Mouse (Mus musculus): ENCODE results near the gene Sp9. TPM values are rescaled to one million over a fixed set of nuclear protein-coding genes. Genes with fewer than 3 reads are reported as not detected.

Sp9 gene
- total RNA-seq, 2 experiments from 2014 or later = not detected

DNA sequence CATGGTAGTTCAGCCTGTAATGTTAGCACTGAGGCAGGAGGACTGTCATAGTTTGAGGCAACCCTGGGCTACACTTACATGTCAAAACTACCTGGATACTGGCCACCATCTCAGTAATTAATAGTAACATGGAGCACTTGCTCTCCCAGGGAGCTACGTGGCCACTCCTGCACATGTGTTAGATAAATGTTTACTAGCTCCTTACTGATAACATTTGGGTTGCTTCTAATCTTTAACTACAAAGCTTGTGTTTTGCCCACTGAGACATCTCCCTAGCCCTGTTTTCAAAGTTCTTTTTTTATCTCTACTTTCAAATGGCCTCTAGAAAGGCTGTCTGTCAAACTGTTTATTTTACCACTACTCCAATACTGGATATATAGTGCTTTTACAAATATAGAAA lies 30.3 kb downstream of the Sp9 start:
- ATAC-seq (replicated peaks; ENCODE audit: poor library complexity, severe bottlenecking) = no peak

DNA sequence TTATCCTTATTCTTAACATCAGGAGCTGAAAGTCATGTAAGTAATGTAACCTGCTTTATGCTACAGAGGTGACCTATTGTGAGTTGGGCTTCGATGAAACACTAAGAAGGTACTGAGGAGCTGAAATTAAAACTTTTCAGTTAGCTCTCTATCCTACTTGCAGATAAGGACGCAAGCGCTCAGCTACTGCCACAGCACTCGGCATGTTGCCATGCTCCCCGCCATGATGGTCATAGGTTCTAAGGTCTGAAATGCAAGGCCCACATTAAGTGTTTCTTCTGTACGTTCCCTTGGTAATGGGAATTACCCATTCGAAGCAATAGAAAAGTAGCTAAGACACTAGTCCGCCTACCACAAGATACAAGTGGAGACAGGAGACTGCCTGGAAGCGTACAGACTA lies 31.0 kb downstream of the Sp9 start:
- no peak for ATAC-seq (replicated peaks; ENCODE audit: poor library complexity, severe bottlenecking)

DNA sequence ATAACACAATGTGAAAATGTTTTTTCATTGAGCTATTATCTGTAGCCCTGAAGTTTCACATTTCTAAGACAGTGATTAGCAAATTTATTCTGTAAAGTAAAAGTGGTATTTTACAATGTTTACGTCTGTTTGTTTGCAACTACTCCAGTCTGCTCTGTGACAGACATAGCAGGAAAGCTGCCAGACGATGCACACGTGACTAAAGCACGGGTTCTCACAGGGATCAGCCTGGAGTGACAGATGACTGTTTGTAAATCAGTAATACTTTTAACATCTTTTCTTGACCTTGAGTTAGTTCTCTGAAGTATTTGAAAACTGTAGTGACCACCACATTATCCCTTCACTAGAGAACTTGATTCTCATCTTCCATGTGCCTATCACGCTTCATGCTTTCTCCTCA lies 32.8 kb downstream of the Sp9 start:
- no peak for ATAC-seq (replicated peaks; ENCODE audit: poor library complexity, severe bottlenecking)

DNA sequence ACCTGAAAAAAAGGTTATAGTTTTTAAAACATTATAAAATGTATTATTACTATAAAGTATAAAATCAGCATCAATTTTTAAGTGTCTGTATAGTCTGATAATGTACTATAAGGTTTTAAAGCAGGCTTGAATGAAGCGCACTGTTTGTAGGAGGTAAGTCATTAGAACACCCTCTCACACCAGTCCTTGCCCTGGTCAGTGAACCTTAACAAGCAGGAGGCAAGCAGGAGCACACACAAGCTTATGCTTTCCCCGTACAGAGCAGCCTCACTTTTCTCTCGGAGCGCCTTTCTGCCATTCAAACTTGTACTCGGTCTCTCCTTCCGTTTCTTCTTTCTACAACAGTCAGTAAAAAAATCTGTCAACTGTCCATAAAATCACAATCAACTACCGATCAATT lies 34.3 kb downstream of the Sp9 start:
- no peak for ATAC-seq (replicated peaks; ENCODE audit: poor library complexity, severe bottlenecking)

DNA sequence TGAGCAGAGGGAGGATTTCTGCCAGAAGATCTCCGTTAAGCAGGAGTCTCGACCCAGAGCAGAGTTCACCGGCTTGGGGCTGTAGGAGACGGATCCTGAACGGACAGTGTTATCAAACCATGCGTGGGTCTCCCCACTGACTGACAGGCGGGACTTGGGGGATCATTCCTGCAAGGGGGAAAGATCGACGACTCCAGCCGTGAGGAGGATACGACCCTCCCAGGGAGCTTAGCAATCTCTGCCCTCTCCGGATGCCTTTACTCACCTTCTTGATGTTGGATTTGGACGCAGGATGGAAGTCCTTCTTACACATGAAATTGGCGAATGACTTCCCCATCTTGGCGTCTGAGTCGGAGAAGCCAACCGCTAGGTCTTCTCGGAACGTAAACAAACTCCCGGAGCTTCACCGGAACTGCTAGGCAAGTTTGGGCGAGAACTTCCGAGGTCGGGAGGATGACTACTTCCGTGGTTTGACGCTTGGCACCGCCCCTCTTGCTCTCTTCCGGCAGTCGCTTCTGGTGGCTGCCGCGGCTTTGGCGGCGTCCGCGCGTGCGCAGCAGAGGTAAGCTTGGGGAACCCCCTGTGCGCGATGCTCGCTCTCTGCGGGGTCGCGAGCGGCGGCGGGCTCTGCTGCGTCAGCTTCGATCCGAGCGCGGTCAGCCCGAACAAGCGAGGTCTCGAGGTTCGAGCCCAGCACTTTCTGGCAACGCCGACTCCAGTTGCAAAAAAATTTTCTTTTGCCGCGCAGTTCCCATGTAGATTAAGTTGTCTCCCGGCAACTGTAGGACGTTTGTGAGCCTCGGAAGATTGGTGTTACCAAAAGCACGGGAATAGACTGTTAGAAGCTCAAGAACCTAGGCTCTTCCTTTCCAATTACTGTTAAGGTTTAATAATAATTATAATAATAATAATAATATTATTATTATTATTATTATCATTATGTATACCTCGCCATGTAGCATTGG lies 40.7 kb downstream of the Sp9 start, which contains the start of the genes Scrn3 and Cir1:
TSS of gene Scrn3 (plus strand) at position 450 of the 965 bp plus-strand sequence.
TSS of gene Cir1 (minus strand) at position 550 of the 965 bp plus-strand sequence.
- peak; percentile 98 for ATAC-seq (replicated peaks; ENCODE audit: poor library complexity, severe bottlenecking)

DNA sequence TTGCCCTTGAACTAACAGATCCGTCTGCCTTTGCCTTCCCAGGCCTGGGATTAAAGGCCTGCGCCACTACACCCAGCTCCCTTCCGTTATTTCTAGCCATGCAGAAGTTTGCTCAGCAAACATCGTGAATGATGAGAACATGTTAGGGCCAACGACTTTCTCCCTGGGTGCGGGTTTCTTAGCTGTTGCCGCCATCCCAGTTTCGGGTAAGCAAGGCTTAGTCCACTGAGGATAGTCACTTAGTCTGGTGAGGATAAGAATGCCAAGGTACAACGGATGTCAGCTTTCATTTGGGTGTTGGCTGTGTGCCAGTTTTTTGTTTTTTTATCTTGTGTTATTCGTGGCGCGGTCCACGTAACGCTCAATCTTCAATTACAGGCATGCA lies 41.4 kb downstream of the Sp9 start:
- no peak for ATAC-seq (replicated peaks; ENCODE audit: poor library complexity, severe bottlenecking)

DNA sequence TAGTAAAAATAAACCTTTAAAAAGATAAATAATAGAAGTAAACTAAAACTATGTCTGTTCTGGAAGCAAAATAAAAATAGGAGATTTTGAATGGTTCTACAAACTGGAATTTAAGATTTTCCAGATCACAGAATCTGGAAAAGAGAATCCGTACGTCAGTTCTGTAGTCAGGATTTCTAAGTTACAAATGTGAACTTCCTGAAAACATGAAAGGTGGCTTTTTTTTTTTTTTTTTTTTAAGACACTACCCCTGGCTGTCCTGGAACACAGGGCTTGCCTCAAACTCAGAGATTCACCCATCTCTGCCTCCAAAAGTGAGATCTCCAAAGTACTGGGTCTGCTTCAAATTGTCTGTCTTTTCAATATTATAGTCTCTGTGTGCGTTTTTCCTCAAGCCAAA lies 42.6 kb downstream of the Sp9 start:
- no peak for ATAC-seq (replicated peaks; ENCODE audit: poor library complexity, severe bottlenecking)

DNA sequence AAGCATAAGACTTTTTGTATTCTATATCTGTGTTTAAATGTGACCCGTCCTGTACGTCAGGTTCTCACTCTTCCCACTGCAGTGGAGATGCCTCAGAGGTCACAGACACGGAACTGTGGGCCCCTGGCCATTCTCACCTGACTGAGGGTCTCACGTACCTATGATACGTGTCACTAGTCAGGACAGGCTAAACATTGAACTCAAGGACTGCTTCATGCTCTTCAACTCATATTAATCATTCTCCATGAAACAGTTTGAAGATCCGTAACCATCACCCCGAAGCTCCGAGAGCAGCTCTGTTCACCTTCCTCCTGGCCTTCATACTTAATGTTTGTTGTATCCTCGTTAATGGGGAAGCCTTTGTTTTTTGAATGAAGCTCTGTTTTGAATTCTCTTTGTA lies 45.7 kb downstream of the Sp9 start:
- no peak for ATAC-seq (replicated peaks; ENCODE audit: poor library complexity, severe bottlenecking)

DNA sequence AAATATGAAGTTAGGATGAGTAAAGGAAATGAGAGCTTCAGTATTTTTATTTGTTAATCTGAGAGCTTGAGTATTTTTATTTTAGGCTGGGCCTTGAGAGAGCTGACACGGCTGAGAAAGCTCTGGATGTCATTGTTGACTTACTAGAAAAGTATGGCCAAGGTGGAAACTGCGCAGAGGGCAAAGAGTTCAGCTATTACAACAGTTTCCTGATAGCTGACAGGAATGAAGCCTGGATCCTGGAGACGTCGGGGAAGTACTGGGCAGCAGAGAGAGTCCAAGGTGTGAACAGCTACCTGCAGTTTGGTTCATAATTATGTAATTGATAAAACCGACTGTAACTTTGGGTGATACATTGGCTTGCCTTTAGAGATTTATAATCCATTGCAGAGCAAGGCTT lies 47.5 kb downstream of the Sp9 start:
- no peak for ATAC-seq (replicated peaks; ENCODE audit: poor library complexity, severe bottlenecking)

DNA sequence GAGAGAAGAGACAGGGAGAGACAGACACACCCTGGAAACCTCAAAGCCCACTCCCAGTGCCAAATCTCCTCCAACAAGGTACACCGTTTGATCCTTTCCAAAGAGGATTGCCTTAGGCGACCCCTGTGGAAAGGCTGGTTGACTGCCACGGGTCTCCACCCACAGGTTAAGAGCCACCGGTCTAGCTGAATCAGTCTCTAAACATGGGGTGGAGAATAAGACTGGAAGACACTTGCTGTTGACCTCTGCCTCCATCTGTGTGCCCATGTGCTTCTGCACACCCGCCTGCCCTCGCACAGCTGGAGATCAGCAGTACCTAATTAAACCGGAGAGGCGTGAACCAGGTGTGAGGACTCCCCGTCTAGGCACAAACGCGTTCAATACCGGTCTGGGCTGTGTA lies 51.3 kb downstream of the Sp9 start:
- no peak for ATAC-seq (replicated peaks; ENCODE audit: poor library complexity, severe bottlenecking)

DNA sequence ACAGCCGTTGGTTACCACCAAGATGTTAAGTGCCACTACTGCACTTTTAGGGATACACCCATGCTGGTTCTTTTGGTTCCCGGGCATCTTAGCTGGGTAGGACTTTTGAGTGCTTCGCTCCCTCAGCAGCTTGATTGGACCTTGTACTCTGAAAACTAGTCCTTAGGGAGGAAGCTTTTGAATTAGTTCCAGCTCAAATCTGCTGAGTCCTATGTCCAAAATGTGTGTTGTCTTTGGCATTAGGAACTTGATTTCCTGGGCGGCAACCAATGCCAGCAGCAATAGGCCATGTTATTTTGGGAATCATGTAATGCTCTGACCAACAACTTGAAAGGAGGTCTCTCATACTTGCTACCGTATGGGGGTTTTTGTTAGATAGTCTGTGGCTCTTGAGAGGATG lies 54.1 kb downstream of the Sp9 start:
- no peak for ATAC-seq (replicated peaks; ENCODE audit: poor library complexity, severe bottlenecking)

Other genes starting within 250 kb of the Sp9 start
- gene Ola1, start 53.0 kb upstream of the Sp9 start, total RNA-seq (2014; fragmentation: Nextera tagmentation) = 114 and 138 TPM in 2 replicates
- 177 and 178 TPM in 2 replicates for gene Ola1, start 53.0 kb upstream of the Sp9 start, total RNA-seq (2017)
- gene Scrn3, start 40.7 kb downstream of the Sp9 start, total RNA-seq (2014; fragmentation: Nextera tagmentation) = 5.5 and 9.2 TPM in 2 replicates
- gene Scrn3, start 40.7 kb downstream of the Sp9 start, total RNA-seq (2017) = 9.0 and 9.6 TPM in 2 replicates
- 9.9 and 11.6 TPM in 2 replicates for gene Cir1, start 40.8 kb downstream of the Sp9 start, total RNA-seq (2014; fragmentation: Nextera tagmentation)
- 14.0 and 14.1 TPM in 2 replicates for gene Cir1, start 40.8 kb downstream of the Sp9 start, total RNA-seq (2017)
- gene Gpr155, start 114.6 kb downstream of the Sp9 start, total RNA-seq (2014; fragmentation: Nextera tagmentation) = not detected in 2 replicates
- gene Gpr155, start 114.6 kb downstream of the Sp9 start, total RNA-seq (2017) = not detected in 2 replicates

Measured in granulocyte monocyte progenitor cell, adult 5-6 weeks (primary cell).